Mouse (Mus musculus): ENCODE results near the gene Treh.
A peak's percentile ranks its signal among the peaks of the same experiment; 100 is the strongest.

The Treh gene

GRCm38 (mm10) chr9:44678288-44678871 lies 5.3 kb downstream of the Treh start:
- DNase-seq (ENCODE audit: low spot score in 2 of 2) = no peak

DNA sequence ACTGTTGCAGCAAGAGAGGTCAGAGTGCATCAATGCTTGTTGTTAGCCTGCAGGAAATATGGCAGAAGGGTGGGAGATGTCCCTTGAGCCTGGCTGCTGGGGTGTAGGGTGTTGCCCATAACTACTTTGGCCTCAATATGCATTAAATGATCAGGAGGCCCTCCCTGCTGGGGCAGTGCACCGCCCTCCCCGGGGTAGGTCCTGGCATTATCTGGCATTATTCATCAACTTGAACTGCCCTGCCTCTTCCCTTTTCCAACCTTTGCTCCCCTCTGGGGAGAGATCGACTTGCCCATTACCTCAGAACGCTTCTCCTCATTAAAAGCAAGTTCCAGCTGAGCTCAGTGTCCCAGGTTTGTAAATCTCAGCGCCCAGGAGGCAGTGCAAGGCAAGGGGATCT lies 6.5 kb downstream of the Treh start:
- DNase-seq (ENCODE audit: low spot score in 2 of 2) = no peak

- DNase-seq (ENCODE audit: low spot score in 2 of 2) = no peak
Observed at GRCm38 (mm10) chr9:44683046-44683445, 10.0 kb downstream of the Treh start.

- peak; percentile 42 to 51 for DNase-seq (ENCODE audit: low spot score in 2 of 2)
Observed at GRCm38 (mm10) chr9:44685346-44686330, 12.6 kb downstream of the Treh start.

DNA sequence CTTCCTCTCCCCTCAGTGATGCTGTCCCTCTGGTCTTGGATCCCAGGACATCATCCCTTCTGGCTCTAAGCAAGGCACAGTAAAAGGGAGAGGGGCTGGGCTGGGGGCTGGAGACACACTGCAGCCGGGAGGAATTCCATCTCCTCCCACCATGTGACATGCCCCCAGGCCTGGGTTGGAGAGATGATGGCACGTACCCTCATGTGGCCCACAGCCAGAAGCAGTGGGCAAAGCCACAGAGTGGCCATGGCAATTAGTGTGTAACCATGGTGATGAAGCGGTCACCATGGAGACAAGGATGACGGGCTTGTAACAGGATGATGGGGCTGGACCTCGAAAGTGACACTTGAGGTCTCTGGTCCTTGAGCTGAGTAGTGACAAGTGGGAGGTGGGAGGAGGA lies 13.6 kb downstream of the Treh start:
- no peak for DNase-seq (ENCODE audit: low spot score in 2 of 2)

DNA sequence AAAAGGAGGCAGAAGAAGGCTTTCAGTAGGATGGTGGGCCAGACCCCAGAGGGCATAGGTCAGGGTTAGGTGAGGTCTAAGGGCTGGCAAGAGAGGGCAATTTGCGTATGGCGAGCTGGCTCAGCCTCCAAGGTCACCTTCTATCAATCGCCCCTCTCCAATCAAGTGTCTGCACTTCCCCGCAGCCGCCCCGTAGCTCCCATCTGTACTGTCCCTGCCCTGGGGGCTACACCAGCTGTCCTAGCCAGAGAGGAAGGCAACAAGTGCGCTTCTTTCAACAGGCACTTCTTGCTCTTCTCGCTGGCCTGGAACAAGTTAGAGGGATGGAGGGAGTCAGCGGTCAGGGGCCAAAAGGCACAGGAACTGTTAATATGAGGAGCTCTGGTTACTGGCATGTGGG lies 15.0 kb downstream of the Treh start:
- no peak for DNase-seq (ENCODE audit: low spot score in 2 of 2)

DNA sequence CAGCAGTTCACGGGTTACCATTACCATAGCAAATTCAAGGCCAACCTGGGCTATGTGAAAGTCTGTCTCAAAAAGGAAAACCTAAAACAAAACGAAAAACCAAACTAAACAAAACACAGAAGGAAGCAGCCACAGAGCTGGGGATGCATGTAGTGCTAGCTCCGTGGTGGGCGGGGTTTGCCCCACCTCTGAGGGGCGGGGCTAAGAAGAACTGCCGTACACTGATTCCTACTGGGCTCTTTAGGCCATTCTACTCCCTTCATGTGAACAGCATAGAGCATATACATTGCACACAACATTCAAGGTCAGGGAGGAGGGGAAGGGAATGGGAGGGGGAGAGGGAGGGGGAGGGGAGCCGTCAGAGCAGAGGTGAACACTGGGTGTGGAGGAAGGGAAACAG lies 17.6 kb downstream of the Treh start:
- DNase-seq (ENCODE audit: low spot score in 2 of 2) = peak; percentile 28 to 34

DNA sequence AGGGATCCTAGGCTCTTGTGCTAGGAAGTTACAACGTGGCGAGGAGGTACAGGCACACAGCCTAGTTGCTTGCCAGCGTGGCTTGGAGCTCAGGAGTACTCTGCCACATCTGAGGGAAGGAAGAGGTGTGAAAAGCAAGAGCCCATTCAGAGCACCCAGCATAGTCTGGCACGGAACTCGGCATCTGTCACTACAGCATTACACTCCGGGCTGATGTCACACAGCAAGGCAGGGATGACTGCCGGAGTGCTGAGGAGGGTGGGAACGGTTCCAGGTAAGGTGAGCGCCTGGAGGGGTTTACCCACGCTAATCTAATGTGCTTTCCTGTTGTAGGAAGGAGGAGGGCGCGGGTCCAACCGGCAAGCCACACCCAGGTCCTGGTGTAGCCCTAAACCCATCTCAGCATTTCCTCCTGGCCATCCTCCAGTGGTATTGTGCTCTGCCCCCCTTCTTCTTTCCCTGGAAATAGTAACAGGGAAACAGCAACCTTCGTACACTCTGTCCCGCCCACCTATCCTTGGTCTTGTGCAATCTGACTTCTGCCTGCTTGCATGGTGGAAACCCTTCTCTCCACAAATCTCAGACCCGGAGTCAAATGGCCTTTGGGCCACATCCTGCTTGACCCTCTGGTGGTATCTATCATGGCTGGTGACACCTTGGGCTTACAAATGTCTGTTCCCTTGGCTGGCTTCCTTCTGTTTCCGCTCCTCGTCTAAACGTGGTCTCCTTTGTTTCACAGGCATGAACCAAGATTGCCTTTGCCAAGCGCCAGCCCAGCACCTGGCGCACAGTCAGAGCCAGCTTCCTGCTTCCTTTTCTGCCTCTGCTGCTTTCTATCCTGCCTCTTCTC lies 18.9 kb downstream of the Treh start:
- peak in 1 of 2 experiments; percentile 8 for DNase-seq (ENCODE audit: low spot score in 2 of 2)

- no peak for DNase-seq (ENCODE audit: low spot score in 2 of 2)
Observed at GRCm38 (mm10) chr9:44693071-44693470, 20.0 kb downstream of the Treh start.

DNA sequence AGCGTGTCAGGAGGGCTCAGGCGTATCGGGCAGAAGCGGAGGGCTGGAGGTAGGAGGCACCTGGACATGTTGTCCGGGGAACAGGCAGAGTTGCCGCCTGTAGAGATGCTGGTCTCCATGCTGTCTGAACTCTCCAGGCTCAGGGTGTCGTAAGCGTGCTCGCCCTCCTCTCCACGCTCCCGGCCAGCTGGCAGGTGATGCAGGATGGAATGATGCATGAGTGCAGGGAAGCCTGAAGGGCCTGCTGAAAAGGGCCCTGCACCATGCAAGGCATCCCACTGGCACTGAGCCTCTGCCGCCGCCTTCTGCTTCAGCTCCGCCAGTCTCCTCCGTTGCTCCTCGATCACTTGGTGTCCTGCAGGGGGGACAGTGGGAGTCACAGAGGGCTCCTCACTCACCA lies 24.8 kb downstream of the Treh start:
- no peak for DNase-seq (ENCODE audit: low spot score in 2 of 2)

DNA sequence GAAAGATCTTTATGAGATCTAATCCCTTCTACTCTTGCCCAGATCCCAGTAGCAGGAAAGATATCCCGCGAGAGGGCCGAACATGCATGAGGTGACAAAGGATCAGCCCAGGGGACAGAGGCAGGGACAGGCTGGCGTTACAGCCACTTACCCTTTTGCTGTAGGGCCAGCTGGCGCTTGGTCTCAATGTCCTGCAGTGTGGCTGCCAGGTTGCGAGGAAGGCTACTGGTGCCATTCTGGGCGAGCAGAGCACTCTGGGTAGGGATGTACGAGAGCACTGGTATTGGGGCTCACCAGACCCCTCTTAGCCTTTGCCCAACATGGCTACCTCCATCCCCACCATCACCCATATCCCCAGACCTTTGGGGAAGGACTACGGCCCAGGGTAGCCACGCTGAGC lies 26.2 kb downstream of the Treh start:
- DNase-seq (ENCODE audit: low spot score in 2 of 2) = no peak

DNA sequence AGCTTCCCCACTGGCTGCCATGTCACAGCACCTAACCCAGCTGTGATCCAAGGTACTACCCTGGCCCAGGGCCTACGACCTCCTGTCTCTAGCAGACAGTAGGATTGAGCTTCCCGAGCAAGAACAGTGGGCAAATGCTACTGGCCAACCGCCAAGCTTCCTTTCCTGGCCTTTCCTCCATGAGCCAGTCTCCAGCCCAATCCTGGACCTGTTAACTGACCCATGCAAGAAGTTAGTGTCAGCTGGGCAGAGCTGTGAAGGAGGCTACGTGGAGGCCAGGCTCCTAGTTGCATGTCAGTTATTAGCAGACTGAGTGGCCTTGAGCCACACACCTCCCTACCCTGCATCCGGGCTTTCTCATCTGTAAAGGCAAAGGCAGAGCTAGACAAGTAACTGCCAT lies 26.7 kb downstream of the Treh start:
- no peak for DNase-seq (ENCODE audit: low spot score in 2 of 2)

DNA sequence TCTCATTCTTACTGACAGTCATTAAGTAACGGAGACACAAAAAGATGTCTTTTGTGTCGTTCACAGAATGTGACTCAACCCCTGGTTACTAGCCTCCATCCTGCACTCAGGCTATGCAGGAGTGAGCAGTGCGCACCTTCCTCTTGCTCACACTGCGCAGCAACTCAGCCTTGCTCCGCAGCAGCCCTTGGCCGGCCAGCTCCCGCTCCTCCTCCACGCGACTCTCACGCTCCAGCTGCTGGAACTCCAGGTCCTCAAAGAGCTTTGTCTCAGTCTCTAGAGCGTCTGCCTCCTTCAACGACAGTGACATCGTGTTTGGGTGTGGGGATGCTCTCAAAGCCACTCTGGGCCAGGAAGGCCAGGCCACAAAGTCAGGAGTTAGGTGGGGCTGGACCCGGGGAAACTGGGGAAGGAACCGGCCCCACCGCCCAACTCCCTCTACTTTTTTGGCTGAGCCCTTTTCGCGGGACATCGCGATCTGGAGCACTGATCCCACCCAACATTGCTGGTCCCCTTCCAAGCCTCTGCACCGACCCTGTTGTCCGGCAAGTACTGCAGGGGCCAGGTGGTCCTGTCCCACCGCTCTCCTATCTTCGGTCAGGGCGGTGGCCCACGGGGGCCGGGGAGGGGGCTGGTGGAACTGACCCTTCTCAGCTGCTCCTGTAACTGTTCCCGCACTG lies 34.9 kb downstream of the Treh start:
- no peak for DNase-seq (ENCODE audit: low spot score in 2 of 2)

DNA sequence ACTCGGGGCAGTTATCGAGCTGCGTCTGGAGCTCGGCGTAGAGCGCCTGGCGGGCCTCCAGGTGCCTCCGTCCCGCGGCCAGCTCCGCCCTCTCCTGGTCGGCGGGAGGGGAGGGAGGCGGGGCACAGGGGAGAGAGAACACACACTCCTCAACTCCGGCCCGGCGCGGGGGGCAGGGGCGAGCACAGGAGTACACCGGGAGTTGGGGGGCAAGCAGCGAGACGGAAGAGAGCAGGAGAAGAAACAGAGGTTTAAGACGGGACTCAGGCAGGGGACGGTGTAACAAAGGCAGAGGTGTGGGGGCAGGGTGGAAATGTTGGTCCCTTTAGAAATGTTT lies 35.4 kb downstream of the Treh start:
- DNase-seq (ENCODE audit: low spot score in 2 of 2) = peak; percentile 47 to 51

- no peak for DNase-seq (ENCODE audit: low spot score in 2 of 2)
Observed at GRCm38 (mm10) chr9:44708925-44709324, 35.9 kb downstream of the Treh start.

DNA sequence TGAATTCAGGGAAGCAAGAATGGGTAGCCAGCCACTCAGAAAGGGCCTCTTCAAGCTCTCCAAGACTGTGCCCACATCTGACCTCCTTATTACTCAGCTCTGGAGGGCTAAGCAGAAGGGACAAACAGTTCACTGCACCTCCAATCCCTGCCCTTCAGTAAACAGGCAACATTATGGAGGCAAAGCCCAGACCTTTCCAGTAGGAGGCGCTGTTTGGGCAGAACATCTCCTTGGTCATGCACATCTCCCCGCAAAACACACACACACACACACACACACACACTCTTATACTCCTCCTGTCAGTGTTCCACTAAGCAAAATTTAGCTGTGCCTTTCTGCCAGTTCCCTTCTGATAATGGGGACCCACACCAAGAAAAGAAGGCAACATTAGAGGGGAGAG lies 36.6 kb downstream of the Treh start:
- no peak for DNase-seq (ENCODE audit: low spot score in 2 of 2)

- DNase-seq (ENCODE audit: low spot score in 2 of 2) = no peak
Observed at GRCm38 (mm10) chr9:44710213-44710612, 37.2 kb downstream of the Treh start.

- DNase-seq (ENCODE audit: low spot score in 2 of 2) = no peak
Observed at GRCm38 (mm10) chr9:44711602-44712001, 38.6 kb downstream of the Treh start.

GRCm38 (mm10) chr9:44713080-44713479 lies 40.0 kb downstream of the Treh start:
- no peak for DNase-seq (ENCODE audit: low spot score in 2 of 2)

- no peak for DNase-seq (ENCODE audit: low spot score in 2 of 2)
Observed at GRCm38 (mm10) chr9:44713574-44713973, 40.5 kb downstream of the Treh start.

DNA sequence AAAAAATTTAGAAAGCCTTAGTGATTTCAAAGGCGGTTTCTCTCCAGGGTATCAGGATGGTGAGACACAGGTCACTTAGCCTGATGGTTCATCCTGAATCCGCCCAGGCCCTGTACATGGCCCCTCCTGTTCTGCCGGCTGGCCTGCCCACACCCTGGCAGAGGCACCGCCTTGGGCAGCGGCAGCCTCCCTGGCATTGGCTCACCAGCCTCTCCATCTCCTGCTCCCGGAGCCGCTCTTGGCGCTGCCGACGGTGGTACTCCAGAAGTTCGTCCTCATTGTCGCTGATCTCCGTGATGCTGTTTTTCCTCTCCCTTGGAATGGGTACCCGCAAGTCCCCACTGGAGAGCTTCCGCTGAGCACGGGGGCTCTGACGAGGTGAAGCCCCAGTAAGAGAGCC lies 42.1 kb downstream of the Treh start:
- no peak for DNase-seq (ENCODE audit: low spot score in 2 of 2)

Measured in spleen, postnatal 36 days (tissue).